Mouse (Mus musculus) c-Kit-positive CD71-positive TER-119-positive erythroid progenitor cells, embryonic 14.5 days (primary cell): ENCODE results near the gene Ltf.

Experiments
- DNase-seq: peaks from one replicate; pipeline ENCODE4 v3.0.0-alpha.2; 2013; ENCODE audit warnings: low spot score

Gene Ltf

DNA sequence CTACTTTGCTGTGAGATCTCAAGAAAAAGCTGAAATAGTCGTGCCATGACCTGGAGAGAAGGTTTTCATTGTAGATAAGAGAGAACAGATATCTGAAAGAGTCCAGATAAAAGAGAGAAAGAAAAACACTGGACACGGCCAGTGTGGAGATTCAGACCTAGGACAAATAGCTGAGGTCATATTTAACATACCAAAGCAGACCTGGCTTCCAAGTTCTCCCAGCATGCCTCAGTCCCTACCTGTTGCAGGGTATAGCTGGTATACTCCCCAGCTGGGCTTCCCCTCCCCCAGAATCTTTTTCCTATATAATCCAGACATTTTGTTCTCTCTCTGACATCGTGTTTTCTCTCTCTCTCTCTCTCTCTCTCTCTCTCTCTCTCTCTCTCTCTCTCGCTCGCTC, 68.9 kb downstream of the Ltf start:
- no peak for DNase-seq

DNA sequence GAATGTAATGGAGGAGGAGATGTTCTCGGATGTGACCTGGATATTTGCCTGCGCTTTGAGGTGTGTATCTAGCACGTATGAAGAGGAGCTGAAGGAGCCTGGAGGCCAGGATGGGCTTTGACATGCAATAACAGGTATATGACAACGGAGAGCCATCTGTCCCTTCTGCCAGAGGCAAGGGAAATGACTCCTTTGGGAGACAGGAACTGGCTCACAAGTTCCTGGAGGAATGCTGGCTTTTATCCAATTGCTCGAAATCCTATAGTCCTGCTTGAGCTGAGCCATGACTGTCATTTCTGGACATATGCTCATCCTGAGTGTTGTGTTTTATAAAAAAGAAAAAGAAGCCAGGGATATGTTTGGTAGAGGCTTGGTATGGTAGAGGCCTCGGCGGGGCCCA, 69.8 kb downstream of the Ltf start:
- no peak for DNase-seq
